Mouse (Mus musculus) fat pad, adult 2 months (tissue): ENCODE results near the gene Gphn.

Experiments used
- DNase-seq: peaks from one replicate; pipeline ENCODE4 v3.0.0-alpha.2; 2011; ENCODE audit warnings: low read depth, low spot score; ENCODE audit errors: extremely low read depth

Gene Gphn

DNA sequence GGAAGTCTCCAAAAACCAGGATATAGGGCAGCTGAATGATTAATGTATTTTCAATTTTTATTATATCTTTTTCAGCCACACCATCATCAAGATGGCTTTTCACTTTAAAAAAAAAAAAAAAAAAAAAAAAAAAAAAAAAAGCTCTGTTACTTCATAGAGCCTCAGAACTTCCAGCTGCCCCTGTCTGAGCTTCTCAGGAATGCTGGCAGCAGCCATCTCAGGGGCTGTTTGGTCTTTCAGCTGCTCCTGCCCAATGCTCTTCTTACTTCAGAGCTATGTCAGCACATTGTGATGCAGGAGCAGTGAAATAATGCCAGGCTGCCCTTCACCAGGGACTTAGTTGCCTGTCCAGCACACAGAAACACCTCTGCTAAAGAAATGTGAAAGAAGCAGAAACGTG is 465.1 kb downstream of the Gphn start, which contains the start of gene Fam71d:
Gene Fam71d (plus strand): TSS at position 211 of the 400 bp plus-strand sequence.
- no peak for DNase-seq

DNA sequence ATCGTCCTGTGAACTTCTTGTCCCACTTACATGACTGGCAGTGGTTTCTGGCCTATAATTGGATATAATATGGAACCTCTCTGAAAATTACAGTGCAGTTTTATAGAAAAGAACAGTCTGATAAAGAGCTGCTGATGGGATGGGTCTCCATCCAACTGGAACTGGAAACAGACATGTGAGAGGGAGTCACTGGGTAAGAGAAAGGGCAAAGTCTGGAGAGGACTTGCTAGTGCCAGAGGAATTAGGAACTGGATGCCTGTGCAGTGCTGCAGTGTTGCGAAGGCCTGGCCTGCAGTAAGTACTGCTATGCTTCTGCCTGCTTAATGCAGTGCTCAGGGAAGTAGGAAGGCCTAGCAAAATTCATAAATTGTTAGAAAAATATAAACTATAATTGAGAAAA is 467.1 kb downstream of the Gphn start:
- no peak for DNase-seq

DNA sequence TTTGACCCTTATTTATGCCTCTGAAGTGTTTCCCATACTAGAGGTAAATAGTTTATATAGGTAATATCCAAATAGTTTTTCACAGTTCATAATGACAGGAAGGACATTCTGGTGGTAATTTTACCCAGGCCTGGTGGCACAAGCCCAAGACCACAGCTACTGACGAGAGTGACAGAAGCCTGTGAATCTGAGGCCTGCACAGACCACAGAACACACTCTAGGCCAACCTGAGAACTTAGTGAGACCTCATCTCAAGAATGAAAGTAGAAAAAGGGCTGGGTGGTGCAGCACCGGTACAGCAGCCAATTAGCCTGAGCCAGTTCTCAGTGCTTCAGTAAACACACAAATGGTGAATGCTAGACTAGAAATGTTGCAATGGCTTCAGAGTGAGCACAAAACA is 491.6 kb downstream of the Gphn start:
- no peak for DNase-seq

DNA sequence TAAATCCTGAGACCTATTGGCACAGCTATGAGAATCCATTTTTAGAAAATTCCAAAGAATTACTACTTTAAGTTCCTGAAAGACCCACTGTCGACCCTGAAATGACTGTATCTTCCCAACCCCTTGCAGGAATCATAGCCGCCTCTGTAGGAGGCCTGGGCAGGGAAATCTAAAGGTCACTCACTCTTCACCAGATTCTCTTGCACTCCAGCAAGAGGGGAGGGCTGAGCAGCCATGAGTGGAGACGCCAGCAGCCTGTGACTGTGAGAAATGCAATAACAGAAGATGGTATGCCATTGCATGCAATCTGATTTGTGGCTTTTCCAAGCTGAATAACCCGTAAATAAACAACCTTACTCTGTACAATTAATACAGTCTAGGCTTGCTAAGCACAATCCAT is 501.5 kb downstream of the Gphn start:
- DNase-seq: no peak
